Mouse (Mus musculus) cerebellum, adult 2 months (tissue): ENCODE results near the gene Wdr35. TPM values are rescaled to one million over a fixed set of nuclear protein-coding genes. Genes with fewer than 3 reads are reported as not detected.
A peak's percentile ranks its signal among the peaks of the same experiment; 100 is the strongest.

Source experiments
- DNase-seq, 2 experiments: peaks; one replicate each; pipeline ENCODE4 v3.0.0; 2021
- H3K27ac ChIP-seq: fragments of 200-500 bp; 2 replicates; pipeline ENCODE4 v1.5.1; 2012; ENCODE audit warnings: low read length, control low read depth, inconsistent platforms; ENCODE audit not compliant: insufficient read depth
- H3K27me3 ChIP-seq: fragments of 200-500 bp; 2 replicates; pipeline ENCODE4 v1.6.1; 2012; ENCODE audit warnings: inconsistent platforms, mild to moderate bottlenecking, low read length, moderate library complexity; ENCODE audit not compliant: control insufficient read depth, insufficient read depth
- H3K4me1 ChIP-seq: fragments of 200-500 bp; 2 replicates; pipeline ENCODE4 v1.6.1; 2011; ENCODE audit warnings: low read length; ENCODE audit not compliant: control insufficient read depth, insufficient read depth
- H3K4me3 ChIP-seq: fragments of 200-500 bp; replicated peaks from 2 replicates; pipeline ENCODE3; 2011; ENCODE audit warnings: mild to moderate bottlenecking, low read depth, low read length, control low read depth; ENCODE audit not compliant: insufficient read depth
- CTCF ChIP-seq: fragments of 200-500 bp; IDR thresholded peaks from 2 replicates; pipeline ENCODE4 v1.5.1; 2011; ENCODE audit warnings: low read depth, mild to moderate bottlenecking, control low read depth, low read length, moderate library complexity, borderline replicate concordance; ENCODE audit not compliant: insufficient read depth
- POLR2A ChIP-seq: fragments of 200-500 bp; IDR thresholded peaks from 2 replicates; pipeline ENCODE4 v1.6.1; 2011; ENCODE audit warnings: low read length, control low read depth, borderline replicate concordance; ENCODE audit not compliant: insufficient read depth
- WGBS: fragments of 180-500 bp; shearing (Covaris S2); methylation state at CpG from one replicate; pipeline ENCODE4 v1.1.7; 2018; 5-methylcytosine and 5-hydroxymethylcytosine counted together
- polyA plus RNA-seq: library from polyadenylated mRNA; depleted of rRNA; stranded (reverse); fragments of >200 nt; gene quantifications from 2 replicates; pipeline ENCODE4 v1.2.3, GENCODE M21; 2012

Wdr35 gene
- polyA plus RNA-seq, 1 experiment, result 15.1 TPM

GRCm38 (mm10) chr12:9029888-9030723 lies 56.4 kb downstream of the Wdr35 start, which contains the start of gene Ttc32:
TSS of gene Ttc32 (plus strand) at chr12:9029997.
- Histone ChIP-seq H3K4me1 (no peaks in the 10 kb centered on the region), H3K27ac (peak within 1 kb of the TSS; percentile 98), H3K27me3 (no peaks in the 10 kb centered on the region), H3K4me3 (peak within 1 kb of the TSS; percentile 77)
- peak; percentile 93 to 97 for DNase-seq
- WGBS, result under 1% methylated on average over 69 of the region's 69 CpGs
- TF ChIP-seq CTCF, result no peak
- TF ChIP-seq POLR2A, result peak; percentile 98

- Histone ChIP-seq H3K27ac (no peak overlapping the region), H3K4me3 (peak overlapping the region; percentile 77), H3K4me1 (no peaks in the 10 kb centered on the region), H3K27me3 (no peaks in the 10 kb centered on the region)
- 71% methylated on average over 8 of the region's 8 CpGs for WGBS
- TF ChIP-seq POLR2A (no peak), CTCF (no peak)
- DNase-seq, result no peak
Measured at GRCm38 (mm10) chr12:9031166-9031565, 57.5 kb downstream of the Wdr35 start.

- H3K27ac ChIP-seq, result no peak overlapping the region
- H3K27me3 ChIP-seq, result no peaks in the 10 kb centered on the region
- TF ChIP-seq POLR2A (no peak), CTCF (no peak)
- H3K4me1 ChIP-seq, result no peaks in the 10 kb centered on the region
- H3K4me3 ChIP-seq, result no peak overlapping the region
- DNase-seq, result no peak
Measured at GRCm38 (mm10) chr12:9033140-9033539, 59.4 kb downstream of the Wdr35 start.

GRCm38 (mm10) chr12:9036409-9036808 lies 62.7 kb downstream of the Wdr35 start:
- no peak overlapping the region for H3K27ac ChIP-seq
- 84% methylated on average over 9 of the region's 9 CpGs for WGBS
- H3K4me3 ChIP-seq, result no peak overlapping the region
- H3K27me3 ChIP-seq, result no peaks in the 10 kb centered on the region
- TF ChIP-seq POLR2A (no peak), CTCF (no peak)
- no peaks in the 10 kb centered on the region for H3K4me1 ChIP-seq
- DNase-seq, result no peak

- TF ChIP-seq CTCF (no peak), POLR2A (no peak)
- Histone ChIP-seq H3K4me3 (no peak overlapping the region), H3K27me3 (no peaks in the 10 kb centered on the region), H3K27ac (no peak overlapping the region), H3K4me1 (no peaks in the 10 kb centered on the region)
- WGBS, result 73% methylated on average over 5 of the region's 5 CpGs
- no peak for DNase-seq
Measured at GRCm38 (mm10) chr12:9040177-9040576, 66.5 kb downstream of the Wdr35 start.

GRCm38 (mm10) chr12:9040686-9041085 lies 67.0 kb downstream of the Wdr35 start:
- Histone ChIP-seq H3K27me3 (no peaks in the 10 kb centered on the region), H3K4me1 (no peaks in the 10 kb centered on the region), H3K27ac (no peak overlapping the region), H3K4me3 (no peak overlapping the region)
- WGBS, result 88% methylated on average over 7 of the region's 7 CpGs
- no peak for DNase-seq
- TF ChIP-seq CTCF (no peak), POLR2A (no peak)

- H3K4me1 ChIP-seq, result no peaks in the 10 kb centered on the region
- H3K27me3 ChIP-seq, result no peaks in the 10 kb centered on the region
- H3K27ac ChIP-seq, result no peak overlapping the region
- WGBS, result 48% methylated on average over 5 of the region's 5 CpGs
- no peak overlapping the region for H3K4me3 ChIP-seq
- no peak for TF ChIP-seq CTCF
- no peak for TF ChIP-seq POLR2A
- DNase-seq, result no peak
Measured at GRCm38 (mm10) chr12:9042316-9042715, 68.6 kb downstream of the Wdr35 start.

GRCm38 (mm10) chr12:9042759-9043158 lies 69.1 kb downstream of the Wdr35 start:
- H3K4me3 ChIP-seq, result no peak overlapping the region

More at GRCm38 (mm10) chr12:9042759-9043158, 69.1 kb downstream of the Wdr35 start:
- Histone ChIP-seq H3K4me1 (no peaks in the 10 kb centered on the region), H3K27ac (no peak overlapping the region), H3K27me3 (no peaks in the 10 kb centered on the region)
- TF ChIP-seq CTCF (no peak), POLR2A (no peak)
- no peak for DNase-seq
- 90% methylated on average over 3 of the region's 3 CpGs for WGBS
